Mouse (Mus musculus) neural tube, embryonic 10.5 days (tissue): Measurements from ENCODE around the gene Dnase1l2.
"Not testable (repeated sequence)": the region's sequence is repeated elsewhere in the genome, so short reads cannot be mapped to it uniquely, and the experiment has no call there.

Experiments used
- DNase-seq: peaks from one replicate; pipeline ENCODE4 v3.0.0-alpha.2; 2017; ENCODE audit warnings: low spot score; ENCODE audit errors: extremely low spot score

The Dnase1l2 gene

GRCm38 (mm10) chr17:24472512-24472911 lies 29.6 kb upstream of the Dnase1l2 start:
- DNase-seq = no peak

DNA sequence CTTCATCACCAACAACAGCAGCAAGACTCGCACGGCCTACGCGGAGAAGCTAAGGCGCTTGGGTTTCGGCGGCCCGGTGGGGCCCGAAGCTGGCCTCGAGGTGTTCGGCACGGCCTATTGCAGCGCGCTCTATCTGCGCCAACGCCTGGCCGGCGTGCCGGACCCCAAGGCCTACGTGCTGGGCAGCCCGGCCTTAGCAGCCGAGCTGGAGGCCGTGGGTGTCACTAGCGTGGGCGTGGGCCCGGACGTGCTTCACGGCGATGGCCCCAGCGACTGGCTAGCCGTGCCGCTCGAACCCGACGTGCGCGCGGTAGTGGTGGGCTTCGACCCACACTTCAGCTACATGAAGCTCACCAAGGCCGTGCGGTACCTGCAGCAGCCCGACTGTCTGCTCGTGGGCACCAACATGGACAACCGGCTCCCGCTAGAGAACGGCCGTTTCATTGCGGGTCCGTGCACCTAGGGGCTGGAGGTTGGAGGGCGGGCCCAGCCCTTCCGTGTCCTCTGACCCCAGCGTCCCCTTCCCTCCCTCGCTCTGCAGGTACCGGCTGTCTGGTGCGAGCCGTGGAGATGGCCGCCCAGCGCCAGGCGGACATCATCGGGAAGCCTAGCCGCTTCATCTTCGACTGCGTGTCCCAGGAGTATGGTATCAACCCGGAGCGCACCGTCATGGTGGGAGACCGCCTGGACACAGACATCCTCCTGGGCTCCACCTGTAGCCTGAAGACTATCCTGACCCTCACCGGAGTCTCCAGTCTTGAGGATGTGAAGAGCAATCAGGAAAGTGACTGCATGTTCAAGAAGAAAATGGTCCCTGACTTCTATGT lies 28.0 kb upstream of the Dnase1l2 start:
- DNase-seq = no peak

DNA sequence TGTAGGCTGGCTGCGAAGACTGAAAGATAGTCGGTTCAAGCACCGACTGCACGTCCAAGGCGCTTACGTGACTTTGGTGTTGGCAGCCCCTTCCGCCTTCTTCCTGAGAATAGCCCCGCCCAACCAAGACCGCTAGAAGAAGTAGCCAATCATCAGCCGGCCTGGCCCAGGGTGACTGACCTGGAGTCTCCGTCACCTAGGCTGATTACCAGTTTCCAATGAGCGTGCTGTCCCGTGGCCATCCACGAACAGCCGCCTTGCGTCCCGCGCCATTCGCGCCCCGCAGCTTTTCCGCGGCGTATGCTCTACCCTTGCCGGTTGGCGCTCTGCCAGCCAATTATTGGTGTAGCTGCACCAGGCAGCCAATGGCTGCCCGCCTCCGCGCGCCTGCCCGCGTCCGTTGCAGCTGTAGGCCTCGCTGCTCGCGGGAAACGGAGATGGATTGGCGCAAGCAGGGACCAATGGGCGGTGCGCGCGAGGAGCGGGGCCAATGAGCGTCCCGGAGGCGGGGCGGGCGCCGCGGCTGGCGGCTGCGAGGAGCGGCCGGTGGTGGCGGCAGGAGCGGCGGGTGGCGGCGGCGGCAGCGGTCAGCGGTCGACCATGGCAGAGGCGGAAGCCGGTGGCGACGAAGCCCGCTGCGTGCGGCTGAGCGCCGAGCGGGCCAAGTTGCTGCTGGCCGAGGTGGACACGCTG lies 27.2 kb upstream of the Dnase1l2 start, which contains the start of the genes E4f1 and Pgp:
Gene E4f1 (minus strand): TSS at position 404 of the 693 bp plus-strand sequence.
Gene Pgp (plus strand): TSS at position 483 of the 693 bp plus-strand sequence.
- DNase-seq = peak; percentile 98

DNA sequence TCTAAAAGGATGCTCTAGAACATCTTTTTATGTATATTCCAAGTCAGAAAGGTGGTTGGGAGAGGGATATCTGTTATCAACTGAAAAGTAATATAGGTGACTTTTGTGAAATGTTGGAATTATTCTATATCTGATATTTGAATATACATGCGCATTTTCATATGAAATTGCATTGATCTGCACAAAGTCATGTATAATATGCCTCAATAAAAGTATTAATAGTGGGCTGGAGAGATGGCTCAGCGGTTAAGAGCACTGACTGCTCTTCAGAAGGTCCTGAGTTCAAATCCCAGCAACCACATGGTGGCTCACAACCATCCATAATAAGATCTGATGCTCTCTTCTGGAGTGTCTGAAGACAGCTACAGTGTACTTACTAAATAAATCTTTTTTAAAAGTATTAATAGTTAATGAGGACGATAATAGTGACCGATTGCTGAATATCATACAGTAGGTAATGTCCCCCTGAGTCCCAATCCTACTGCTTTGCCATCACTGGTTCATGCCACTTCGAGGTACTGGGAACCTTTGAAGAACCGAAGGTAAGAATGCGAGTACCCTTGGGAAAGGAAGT lies 26.5 kb upstream of the Dnase1l2 start:
- DNase-seq = no peak

- no peak for DNase-seq
Observed at GRCm38 (mm10) chr17:24468636-24469246, 25.8 kb upstream of the Dnase1l2 start.

GRCm38 (mm10) chr17:24463374-24464133 lies 20.6 kb upstream of the Dnase1l2 start:
- DNase-seq = no peak

DNA sequence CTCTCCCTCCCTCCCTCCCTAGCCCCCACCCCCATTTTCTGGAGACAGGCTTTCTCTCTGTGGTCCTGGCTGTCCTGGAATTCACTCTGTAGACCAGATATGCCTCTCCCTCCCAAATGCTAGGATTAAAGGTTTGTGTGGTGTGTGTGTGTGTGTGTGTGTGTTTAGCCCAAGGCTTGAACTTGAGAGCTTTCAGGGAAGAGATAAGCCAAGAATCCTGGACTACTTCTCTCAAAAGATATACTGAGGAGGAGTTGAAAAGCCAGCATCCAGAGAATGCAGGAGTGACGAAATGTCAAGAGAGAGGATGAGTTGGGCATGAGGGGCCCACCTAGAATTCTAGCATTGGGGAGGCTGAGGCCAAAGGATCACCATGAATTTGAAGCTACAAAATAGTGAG lies 20.0 kb upstream of the Dnase1l2 start:
- DNase-seq = no peak

- no peak for DNase-seq
Observed at GRCm38 (mm10) chr17:24461580-24461979, 18.7 kb upstream of the Dnase1l2 start.

DNA sequence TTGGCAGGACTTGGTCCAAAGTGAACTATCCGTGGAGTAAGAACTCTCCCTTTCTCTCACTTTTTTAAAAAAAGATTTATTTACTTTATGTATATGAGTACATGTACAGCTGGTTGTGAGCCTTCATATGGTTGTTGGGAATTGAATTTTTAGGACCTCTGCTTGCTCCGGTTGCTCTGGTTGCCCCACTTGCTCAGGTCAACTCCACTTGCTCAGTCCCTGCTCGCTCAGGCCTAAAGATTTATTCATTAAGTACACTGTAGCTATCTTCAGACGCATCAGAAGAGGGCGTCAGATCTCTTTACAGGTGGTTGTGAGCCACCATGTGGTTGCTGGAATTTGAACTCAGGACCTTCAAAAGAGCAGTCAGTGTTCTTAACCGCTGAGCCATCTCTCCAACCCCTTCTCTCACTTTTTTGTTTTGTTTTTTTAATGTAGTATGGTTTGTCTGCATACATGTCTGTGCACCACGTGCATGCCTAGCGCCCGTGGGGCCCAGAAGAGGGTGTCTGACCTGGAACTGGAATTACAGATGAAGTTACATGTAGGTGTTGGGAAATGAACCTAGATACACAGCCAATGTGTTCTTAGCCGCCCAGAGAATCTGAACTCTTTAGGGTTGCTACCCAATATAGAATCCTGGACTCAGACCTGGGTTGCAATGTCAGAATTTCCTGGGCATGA lies 12.8 kb upstream of the Dnase1l2 start:
- not testable (repeated sequence) for DNase-seq

DNA sequence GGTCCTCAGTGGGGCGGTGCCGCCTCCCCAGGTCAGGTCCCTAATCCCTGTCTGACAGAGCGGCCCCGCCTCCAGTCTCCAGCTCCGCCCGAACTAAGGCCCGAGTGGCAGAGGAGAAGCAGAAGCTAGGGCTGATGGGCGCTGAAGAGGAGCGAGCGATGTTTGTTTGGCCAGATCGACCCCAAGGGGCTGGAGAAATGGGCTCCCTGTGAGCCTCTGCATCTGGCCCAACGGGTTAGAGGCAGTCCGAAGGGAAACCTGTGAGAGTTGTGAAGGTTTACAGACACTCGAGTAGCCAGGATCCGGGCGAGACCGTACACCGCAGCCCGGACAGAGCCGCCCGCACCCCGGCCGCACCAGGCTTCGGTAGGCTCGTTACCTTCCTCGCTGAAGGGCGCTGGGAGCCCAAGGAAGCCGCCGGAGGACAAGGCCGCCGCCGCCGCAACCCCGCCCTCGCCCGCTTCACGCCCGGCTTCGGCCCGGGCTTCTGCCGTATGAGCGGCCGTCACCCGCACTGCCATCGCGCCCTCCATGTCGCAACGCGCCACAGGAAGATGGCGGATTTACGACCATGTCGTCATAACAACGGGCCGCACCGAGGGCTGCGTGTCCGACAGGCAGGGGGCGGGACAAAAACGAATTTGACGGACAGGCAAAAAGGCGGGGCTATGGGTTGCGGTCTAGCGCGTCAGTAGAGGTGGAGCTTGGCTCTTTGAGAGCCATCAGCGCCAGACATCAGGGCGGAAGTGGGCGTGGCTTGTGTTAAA lies 12.0 kb upstream of the Dnase1l2 start:
- DNase-seq = peak; percentile 98

- no peak for DNase-seq
Observed at GRCm38 (mm10) chr17:24454218-24454755, 11.4 kb upstream of the Dnase1l2 start.

GRCm38 (mm10) chr17:24453372-24453771 lies 10.5 kb upstream of the Dnase1l2 start:
- no peak for DNase-seq

GRCm38 (mm10) chr17:24451220-24451619 lies 8.3 kb upstream of the Dnase1l2 start:
- no peak for DNase-seq

DNA sequence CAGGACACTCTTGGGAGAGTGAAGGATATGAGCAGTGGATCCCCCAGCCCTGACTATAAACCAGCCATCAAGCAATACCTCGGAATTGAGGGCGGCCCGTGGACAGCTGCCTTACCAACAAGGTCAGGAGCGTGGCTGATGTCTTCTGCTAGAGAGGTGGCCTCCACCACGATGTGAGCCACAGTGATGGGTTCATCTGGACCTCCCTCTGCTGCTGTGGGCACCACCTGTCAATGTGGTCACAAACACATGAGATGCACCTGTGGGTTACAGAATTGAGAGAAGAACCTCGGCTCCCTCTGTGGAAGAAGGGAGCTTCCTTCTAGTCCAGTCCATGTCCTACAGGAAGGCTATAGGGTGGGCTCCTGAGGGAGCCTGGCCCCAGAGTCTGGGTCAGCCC lies 6.6 kb upstream of the Dnase1l2 start:
- no peak for DNase-seq

DNA sequence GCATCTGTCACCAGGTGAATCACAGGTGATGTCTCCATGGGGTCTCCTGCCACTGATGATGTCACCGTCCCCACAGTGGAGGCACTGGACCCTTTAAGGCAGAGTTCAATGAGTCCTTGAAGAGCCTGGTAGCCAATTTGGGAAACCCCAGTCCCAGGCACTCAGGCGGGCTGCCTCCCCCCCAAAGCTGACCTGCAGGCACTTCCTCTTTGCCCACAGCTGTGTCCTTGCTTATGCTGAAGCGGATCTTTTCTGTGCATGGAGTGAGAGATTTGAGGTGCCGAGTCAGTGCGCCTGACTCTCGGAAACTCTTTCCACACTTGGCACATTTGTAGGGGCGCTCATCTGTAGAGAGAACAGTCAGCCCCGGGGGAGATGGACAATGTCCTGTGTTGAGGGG lies 3.7 kb upstream of the Dnase1l2 start:
- no peak for DNase-seq

DNA sequence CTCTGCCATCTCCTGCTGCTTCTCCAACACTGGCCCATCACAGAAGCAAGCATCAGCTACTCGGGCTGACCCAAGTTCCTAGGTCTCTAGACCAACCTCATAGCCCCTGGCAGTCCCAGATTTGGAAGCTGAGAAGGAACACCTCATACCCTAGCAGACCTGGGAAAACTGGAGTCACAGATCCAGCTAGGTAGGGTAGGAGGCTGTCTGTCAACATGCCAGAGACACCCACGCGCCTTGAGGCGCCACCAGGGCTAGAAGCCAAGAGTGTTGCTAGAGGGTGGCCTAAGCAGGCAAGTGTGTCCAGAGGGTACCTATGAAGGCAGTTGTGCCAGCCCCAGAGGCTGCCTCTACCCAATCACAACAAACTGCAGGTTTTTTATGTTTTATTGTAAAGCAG lies 504 bp upstream of the Dnase1l2 start:
- no peak for DNase-seq

DNA sequence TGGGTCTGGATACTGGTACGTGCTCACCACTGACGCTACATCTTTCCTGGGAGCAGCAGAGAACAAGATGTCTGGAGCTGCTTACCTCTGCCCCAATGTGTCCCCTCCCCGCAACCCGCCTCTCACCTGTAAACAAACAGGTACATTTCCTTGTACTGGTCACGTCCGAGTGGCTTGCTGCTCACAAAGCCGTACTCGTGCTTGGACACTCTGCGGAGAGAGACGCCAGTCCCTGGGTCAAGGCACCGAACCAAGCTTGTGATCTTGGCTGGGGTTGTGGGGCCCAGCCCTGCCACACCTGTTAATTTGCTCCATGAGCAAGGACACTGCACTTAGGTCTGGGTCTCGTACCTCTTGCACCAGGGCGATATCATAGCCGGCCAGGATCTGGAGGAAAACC lies 798 bp downstream of the Dnase1l2 start:
- no peak for DNase-seq

DNA sequence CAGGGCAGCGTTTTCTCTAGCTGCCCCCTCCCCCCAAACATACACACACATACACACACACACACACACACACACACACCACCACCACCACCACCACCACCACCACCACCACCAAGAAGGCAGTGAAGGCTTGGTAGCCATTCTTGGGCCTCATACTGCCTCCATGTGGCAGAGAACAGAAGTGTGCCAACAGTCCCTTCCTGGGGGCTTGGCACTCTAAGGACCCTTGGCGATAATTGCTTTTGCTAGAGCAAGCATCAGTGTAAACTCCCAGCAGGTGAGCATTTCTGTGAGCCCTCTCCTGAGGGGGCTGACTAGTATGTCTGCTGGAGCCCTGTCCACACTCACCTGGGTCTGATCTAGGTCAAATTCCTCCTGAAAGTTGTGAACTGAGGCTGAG lies 1.8 kb downstream of the Dnase1l2 start:
- DNase-seq = no peak

DNA sequence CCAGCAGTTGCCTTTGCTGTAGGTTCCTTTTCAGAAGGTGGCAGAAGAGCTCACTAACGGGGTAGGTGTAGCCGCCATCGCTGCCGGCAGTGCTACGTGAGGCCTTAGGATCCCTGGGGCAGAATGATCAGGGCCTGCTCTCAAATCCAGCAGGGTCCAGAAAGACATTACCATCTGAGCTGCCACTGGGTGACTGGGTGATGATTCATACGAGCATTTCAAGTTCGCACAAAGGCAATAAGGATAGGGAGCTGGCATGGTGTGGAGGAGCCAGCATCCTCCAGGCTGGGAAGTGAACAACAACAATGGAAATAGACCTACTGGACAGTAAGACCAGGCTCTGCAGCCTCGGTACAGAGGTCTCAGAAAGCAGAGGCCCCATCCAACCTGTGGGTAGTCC lies 2.5 kb downstream of the Dnase1l2 start:
- DNase-seq = no peak
